Mouse (Mus musculus): Measurements from ENCODE around the gene Arcn1.

GRCm38 (mm10) chr9:44697866-44698265 is 69.8 kb downstream of the Arcn1 start:
- TF ChIP-seq CTCF (IDR thresholded peaks at IDR 0.05; ENCODE audit: control insufficient read depth, insufficient read depth, low read length) (no peak), POLR2A (IDR thresholded peaks at IDR 0.05; ENCODE audit: borderline replicate concordance, control insufficient read depth, low read depth, low read length) (no peak)
